Mouse (Mus musculus) CD8-positive naive resting alpha-beta T cell, adult 2 months (primary cell): ENCODE results near the gene Tsen34.

Experiments
- DNase-seq, 2 experiments: peaks; one replicate each; pipeline ENCODE4 v3.0.0; 2022; ENCODE audit warnings: low read depth in 2 of 2, low spot score in 2 of 2

Tsen34 gene

DNA sequence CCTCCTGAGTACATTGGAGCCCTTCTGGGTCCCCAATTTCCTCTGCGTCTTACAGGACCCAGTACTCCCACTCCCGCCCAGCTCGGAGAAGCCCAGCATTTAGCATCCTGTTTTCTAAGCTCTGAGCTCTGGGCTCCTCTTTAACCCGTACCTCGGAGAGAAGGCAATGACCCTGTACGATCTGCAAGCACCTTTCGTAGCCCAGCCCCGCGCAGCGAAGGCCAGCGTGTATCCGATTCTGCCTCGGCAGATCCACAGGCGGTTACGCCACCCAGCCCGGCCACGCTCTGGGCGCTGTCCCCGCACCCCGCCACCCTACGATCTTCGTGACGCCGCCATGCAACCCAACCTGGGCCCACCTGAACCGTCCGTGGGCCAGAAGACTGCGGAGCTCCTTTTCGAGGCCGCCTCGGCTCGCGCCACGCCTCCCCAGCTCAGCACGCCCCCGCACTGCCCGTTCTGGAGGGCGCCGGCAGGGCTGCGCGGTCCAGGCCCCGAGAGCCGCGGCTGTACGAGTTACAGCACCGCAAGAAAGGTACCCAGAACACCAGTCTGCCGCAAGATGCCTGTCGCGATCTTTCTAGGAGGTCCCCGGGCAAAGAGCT is at the start of gene Tsen34:
TSS of gene Tsen34 (plus strand) at position 482 of the 605 bp plus-strand sequence.
- DNase-seq: no peak

- no peak for DNase-seq
These were observed 49.3 kb upstream of the Tsen34 start for GRCm38 (mm10) chr7:3643412-3643811.

- no peak for DNase-seq
These were observed 48.8 kb upstream of the Tsen34 start for GRCm38 (mm10) chr7:3643843-3644242.

DNA sequence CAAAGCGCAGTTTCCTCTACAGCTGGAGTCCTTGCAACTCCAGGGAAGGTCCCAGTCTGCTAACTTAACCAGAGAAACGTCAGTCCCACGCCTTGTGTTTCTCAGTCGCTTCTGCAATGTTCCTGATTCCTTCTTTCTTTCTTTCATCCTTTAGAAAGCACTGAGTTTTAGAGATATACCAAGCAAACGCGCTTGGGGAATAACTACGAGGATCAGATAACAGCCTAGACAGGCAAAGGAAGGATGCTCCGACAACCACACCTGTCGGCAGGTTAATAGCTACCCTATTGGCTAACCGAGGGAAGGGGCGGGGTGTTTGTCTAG is 48.4 kb upstream of the Tsen34 start:
- no peak for DNase-seq

DNA sequence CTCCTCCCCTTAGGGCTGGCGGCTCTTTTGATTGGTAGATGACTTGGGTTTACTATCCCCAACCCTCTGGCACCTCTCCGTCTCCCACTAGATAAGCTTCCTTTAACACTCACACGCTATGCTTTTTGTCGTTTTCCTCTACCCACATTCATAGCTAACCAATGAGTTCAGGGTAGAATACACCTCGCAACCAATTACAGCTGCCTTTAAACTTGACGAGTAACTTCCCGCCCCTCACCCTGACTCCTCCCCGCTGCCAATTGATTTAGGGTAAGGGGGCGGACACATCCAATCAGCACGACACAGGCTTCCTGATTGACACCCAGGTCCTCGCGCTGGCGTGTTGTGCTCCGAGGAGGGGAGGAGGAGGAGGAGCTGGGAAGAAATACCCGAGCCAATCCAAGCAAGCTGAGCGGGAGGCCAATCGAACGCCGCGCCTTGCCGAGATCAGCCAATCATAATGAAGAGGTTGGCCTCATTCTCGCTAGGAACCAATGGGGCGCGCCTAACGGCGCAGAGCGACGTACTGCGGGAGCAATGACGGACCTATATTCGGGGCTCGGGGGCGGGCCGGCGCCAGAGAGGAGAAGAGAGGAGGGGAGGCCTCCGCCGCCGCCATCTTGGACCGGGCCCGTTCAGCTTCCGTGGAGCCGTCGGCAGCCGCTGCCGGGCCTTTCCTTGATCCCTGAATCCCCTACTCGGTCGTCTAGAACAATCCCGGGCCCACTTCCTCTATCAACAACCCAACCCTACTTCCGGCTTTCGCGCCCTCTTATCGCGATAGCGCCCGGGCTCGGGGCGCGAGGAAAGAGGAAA is 47.8 kb upstream of the Tsen34 start, which contains the start of gene Cnot3:
TSS of gene Cnot3 (plus strand) at position 597 of the 816 bp plus-strand sequence.
- DNase-seq: peak; percentile 97 to 99

GRCm38 (mm10) chr7:3645488-3646025 is 47.1 kb upstream of the Tsen34 start:
- no peak for DNase-seq

GRCm38 (mm10) chr7:3646188-3646587 is 46.5 kb upstream of the Tsen34 start:
- no peak for DNase-seq

DNA sequence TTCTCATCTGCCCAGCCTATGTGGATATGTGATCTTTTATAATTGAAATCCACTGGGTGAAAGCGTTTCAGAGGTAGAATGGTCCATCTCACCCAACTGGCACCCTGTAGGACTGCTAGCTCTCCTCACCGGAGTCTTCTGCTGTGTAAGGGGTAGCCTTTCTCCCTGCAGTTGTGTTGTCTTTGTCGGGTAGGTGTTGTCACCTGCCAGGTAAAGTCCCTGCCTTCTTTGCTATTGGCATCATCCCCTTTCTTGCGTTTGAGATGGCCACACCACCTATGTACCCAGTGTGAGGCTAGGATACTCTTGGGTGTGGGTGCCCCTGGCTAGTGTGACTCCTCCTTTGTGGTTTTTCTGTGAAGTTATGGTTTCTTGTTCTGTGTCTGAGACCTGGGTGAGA is 46.0 kb upstream of the Tsen34 start:
- no peak for DNase-seq

- DNase-seq: no peak
These were observed 35.7 kb upstream of the Tsen34 start for GRCm38 (mm10) chr7:3656966-3657365.

- no peak for DNase-seq
These were observed 34.1 kb upstream of the Tsen34 start for GRCm38 (mm10) chr7:3658578-3658977.

DNA sequence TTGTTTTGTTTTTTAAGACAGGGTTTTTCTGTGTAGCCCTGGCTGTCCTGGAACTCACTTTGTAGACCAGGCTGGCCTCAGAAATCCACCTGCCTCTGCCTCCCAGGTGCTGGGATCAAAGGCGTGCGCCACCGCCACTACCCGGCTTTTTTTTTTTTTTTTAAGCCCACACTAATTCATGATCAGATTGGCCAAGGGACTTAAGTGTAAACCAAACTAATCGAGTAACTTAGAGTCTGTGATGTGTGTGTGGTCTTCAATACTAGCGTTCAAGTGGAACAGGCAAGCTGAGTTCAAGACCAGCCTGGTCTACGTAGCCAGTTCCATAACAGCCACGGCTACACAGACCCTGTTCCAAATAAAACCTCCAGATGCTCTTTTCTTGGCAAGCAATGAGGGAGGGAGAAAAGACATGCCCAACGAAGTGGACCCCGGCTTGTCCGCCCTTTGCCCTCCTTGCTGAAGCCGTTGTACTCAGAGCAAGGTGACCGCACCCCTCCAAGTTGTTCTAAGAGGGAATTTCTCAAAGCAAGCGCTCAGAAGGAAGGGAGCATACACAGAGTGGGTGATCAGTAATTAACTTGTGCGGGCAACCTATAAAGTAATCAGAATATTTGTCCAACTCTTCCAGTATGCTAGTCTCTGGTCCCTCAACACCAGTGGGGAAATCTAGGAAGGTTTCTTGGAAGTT is 28.0 kb upstream of the Tsen34 start:
- no peak for DNase-seq

DNA sequence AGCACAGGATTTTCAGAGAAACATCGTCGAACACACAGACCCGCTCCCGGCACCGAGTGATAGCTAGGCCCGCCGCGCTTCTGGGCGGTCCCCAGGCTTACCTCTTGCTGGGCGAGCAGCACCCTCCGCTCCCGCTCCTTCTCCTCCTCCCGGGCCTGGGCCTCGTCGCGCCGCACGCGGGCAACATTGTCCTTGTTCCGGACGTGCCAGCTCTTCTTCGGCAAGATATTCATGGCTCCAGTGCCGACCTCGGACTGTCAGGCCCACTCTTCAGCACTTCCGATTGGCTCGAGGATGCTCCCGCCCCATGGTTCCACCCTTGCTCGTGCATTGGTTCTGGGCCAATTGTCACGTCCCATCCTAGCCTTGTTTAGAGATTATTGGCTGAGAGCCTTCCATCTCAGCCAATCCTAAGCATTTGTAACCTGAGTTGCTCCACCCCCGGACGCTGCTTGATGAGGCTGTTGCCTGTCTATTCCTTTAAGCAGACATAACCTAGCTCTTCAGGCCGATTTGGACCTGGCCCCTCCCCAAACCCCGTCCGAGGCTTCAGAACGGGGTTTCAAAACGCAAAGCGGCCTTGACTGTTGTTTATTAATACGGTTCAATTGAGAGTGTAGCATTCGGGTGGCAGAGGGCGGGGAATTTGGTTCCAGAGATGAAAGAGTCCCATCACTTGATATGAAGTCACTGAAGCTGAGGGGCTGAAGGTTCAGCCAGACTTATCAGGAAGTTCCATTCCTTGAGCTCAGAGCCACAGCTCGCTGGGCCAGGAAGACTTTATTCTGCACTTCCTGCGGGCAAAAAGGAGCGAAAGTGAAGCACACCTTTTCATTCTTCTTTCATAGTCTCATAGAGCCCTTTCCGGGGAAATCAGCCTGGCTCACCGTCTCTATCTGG is 27.2 kb upstream of the Tsen34 start, which contains the start of gene Leng1:
TSS of gene Leng1 (minus strand) at position 626 of the 900 bp plus-strand sequence.
- DNase-seq: peak; percentile 91

DNA sequence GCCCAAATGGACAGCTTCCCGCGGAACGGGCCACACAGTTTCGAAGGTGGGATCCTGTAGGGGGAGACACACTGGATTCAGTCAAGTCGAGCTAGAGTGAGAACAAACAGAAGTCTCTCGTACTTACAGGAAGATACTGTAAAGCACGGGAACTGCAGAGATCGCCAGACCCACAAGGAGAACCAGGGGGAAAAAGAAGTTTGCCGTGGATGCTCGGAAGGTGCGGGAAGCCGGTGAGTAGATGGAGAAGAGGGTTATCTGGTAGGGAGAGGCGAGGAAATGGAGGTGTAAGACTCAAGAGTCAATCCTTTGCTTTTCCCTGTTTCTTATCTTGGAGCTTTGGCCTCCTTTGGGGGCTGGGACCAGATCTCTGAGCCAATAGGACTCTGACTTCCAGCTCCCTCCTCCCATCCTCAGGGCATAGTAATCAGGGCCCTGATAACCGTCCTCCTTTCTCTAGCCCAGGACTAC is 25.7 kb upstream of the Tsen34 start:
- no peak for DNase-seq

DNA sequence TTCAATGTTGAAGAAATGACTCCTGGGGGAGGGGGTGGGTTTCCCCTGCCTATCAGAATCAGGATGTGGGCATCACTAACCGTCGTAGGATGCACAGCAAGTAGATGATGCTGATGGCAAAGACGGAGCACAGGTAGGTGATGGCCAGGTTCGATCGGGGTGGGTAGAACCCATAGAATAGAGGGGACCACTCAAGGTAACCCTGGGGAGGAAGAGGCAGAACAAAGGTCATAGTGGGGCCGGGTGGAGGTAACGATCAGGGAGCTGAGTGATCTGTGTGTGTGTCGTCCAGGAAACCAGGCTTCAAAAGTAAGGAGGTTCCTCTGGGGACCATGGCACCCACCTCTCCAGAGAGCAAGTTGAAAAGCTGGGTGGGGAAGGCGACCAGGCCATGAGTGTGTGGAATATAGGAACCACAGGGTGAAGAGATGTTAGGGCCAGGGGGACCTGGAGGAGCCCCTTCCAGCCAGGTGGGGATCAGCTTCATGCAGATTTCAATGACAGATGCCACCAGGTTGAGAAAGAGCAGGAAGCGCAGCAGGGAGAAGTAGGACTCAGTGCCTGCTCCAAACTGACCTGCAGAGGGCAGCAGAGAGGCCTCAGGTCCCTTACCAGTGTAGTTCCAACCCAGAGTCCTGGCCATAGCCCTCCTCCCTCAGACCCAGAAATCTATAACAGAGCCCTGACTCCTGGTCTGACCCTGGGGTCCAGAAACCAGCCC is 18.0 kb upstream of the Tsen34 start:
- peak; percentile 71 to 81 for DNase-seq

- DNase-seq: no peak
These were observed 17.5 kb upstream of the Tsen34 start for GRCm38 (mm10) chr7:3675228-3675548.

DNA sequence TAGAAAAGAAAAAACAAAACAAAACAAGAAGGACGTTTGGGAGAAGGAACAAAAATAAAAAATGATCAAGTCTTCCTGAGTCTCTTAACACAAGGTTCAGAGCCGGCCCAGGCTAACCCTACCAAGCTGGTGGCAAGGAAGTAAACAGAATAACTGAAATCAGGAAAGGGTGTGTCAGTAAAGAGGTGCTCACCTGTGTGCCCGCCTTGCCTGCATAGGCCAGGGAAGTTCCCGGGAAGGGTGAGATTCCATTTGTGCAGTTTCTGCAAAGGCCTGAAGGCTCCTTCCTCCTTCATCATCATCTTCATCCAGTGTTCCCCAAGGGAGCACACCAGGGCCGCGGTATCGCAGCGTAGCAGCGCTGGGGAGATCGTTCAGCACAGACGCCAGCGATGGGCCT is 16.3 kb upstream of the Tsen34 start:
- no peak for DNase-seq

GRCm38 (mm10) chr7:3677342-3677741 is 15.3 kb upstream of the Tsen34 start, which contains the start of gene Tmc4:
TSS of gene Tmc4 (minus strand) at chr7:3677553.
- no peak for DNase-seq

DNA sequence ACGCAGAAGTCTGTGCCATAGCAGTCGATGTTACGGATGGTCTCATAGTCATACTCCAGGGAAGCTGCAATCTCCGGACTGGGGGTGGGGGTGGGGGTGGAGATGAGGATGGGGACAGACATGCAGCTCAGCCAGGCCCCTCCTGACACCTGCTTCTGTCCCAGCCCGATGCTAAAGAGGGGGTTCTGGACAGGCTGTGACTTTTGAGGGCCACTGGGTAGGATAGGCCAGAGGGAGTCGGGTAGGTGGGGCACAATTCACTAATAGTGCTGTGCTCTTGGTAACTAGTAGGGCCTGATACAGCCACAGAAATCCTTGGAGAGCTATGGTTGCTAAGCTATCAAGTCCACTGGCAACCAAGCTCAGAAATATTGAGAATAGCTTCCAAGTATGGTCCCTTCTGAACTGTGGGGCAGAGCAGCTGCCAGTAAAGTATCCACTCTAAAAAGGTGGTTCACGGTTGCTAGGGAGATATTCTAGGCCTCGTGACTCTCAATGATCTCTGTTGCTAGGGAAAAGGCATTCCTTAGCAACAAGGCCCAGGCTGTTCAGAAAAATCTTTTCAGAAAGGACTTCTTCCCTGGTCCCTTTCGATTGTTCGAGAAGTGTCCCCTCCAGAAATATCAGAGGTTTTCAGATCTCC is 8.6 kb upstream of the Tsen34 start:
- no peak for DNase-seq

GRCm38 (mm10) chr7:3684698-3685097 is 8.0 kb upstream of the Tsen34 start:
- DNase-seq: no peak
